Mouse (Mus musculus) T-helper 1 cell (primary cell): ENCODE data around the gene Phactr4.

ENCODE experiments used
- in situ Hi-C: fragments of 300-600 bp; cut with MboI, MseI; formaldehyde crosslinking; loops from one replicate; pipeline ENCODE4 v1.15.1; 2025; ENCODE audit warnings: high pct_unique_total_duplicates

Gene Phactr4

DNA sequence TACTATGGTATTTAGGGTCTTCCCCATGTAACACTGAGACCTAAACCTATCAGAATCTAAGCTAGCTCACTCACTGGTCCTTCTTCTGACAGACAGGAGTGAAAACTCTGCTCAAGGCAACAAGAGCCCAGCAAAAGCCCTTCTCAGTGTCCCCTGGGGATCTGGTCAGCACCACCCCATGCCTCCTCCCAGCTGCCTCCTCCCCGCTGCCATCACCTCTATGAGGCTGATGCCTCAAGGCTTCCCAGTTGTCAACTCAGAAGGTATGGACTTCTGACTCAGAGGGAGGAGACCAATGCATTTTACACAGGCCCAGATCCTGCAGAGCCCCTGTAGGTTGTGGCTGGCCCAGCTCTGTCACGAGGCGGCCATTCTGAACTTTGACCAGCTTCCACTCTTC, 80.8 kb downstream of the Phactr4 start:
- in situ Hi-C loops, result no loop called here

DNA sequence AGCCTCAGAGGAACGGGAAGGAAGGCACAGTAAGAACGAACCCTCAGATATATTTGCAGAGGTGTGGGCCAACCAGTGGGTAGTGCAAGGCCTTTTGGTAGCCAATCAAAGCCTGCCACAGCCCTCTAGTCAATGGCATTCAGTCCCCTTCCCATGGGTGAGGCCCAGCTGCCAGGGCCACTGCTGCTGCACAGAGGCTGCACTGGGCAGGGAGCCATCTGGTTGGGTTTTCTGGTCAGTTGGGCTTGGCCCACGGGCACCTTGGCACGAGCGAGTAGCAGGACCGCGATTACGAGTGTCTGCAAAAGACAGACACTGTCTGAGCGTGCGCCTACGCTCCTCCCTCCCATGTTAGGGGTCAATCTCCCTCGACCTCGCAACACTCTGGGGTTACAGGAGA, 83.3 kb downstream of the Phactr4 start:
- in situ Hi-C loops, result no loop called here

DNA sequence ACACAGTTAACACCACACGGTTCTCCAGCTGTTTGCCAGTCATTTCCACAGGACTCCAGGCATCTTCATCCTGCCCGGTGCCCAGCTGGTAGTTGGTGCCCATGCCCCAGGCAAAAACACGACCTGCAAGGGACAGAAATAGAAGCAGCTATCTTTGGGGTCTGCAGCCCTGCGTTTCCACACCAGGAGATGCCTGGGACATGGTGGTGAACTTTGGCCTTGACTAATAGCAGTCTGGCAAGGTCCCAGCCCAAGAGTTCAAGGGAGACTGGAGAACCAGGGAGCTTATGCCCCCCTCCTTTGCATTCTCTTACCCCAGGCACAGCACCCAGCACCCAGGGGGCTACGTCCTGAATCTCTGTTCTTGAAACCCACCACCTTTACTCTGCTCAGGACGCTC, 89.4 kb downstream of the Phactr4 start:
- in situ Hi-C loops, result no loop called here

GRCm38 (mm10) chr4:132331960-132332359, 90.3 kb downstream of the Phactr4 start:
- in situ Hi-C loops, result no loop called here

GRCm38 (mm10) chr4:132329835-132330354, 92.4 kb downstream of the Phactr4 start:
- in situ Hi-C loops, result no loop called here

DNA sequence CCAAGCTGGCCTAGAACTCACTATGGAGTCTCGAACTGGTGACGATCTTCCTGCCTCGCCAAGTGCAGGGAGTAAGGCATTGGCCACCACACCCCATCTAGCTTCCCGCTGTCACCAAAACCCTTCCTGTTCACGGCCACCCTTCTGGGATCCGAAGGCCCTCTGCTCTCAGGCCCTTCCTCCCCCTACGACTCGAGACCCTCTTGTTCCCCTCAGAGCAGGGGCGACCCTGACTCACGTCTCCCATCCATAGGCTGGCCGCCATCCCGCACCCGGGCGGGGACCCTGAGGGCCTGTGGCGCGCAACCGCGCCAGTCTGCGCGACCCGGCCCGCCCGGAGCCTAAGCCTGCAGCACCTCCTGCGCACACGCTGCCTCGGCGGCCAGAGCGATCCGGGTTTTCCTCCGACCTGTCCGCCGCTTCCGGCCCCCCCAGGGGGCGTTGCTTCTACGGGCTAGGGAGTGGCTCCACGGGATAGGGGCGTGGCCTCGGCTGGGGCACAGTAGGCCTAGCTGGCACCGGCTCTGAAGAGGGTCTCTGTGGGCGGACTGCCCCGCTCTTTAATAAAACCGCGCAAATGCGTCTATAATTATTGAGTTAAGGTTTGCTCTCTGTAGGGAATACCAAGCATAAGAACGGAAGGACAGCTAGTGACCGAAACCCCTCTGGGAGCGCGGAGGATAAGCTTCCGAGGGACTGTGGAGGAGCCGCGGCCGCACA, 93.0 kb downstream of the Phactr4 start, which contains the start of gene Trnau1ap:
Gene Trnau1ap, minus strand, starts transcription at position 424 of the 720 bp plus-strand sequence.
- in situ Hi-C loops, result no loop called here

DNA sequence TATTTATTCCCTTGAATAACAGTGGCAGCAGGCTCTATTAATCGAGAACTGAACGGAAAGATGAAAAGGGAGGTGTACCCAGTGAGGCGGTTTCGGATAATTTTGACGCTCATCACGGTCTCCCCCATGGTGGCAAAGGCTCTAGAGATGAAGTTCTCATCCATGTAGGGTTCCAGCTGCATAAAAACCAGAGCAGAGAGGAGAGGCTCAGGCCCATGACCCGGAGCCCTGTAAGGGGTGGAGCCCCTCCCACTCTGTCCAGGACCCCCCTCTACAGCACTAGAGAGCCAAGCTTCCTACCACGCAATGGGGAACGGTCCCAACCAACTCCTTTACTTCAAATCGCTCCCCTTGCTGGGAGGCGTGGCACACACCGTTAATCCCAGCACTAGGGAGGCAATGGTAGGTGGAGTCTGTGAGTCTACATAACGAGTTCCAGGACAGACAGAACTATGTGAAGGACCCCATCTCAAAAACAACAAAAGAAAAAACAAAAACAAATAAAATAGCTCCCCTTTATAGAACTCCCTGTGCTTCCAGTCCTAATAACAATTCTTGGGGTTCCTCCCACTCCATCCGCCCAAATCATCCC, 93.8 kb downstream of the Phactr4 start:
- in situ Hi-C loops, result no loop called here

DNA sequence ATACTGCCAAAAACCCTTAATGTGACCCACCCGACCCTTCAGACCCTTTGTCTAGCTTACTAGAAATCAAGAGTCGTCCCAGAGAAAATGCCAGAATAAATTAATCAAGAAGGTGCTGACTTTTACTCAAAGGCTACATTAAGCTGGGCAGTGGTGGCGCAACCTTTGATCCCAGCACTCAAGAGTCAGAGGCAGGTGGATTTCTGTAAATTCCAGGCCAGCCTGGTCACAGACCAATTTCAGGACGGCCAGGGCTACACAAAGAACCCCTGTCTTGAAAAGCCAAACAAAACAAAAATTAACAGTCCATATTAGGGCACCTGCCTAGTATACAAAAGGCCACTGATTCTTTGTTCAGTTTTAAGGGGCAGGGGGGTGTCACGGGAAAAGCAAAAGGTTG, 95.8 kb downstream of the Phactr4 start:
- in situ Hi-C loops, result no loop called here

GRCm38 (mm10) chr4:132315711-132316110, 106.6 kb downstream of the Phactr4 start:
- in situ Hi-C loops, result loop anchor here (25.0 kb wide), 1 partner anchor 1403 kb away; the partner anchor contains the start of gene Laptm5

DNA sequence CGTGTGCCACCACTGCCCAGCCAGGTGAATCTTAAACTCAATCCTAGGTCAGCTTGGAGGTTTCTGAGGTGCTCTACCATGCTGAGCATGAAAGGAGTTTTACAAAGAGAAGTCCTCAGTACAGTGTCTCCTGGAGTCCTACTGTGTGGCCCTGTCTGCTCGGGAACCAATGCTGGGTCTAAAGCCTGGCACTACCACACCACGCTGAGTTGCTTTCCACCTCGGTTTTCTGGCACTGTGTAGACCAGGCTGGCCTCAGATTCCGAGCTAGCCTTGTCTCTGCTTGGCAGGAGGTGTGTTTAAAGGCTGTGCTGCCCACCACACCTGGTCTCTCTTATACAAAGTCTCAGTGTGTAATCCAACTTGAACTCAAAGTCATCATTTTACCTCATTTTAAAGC, 109.7 kb downstream of the Phactr4 start:
- in situ Hi-C loops, result loop anchor here (5.0 to 25.0 kb wide), 2 partner anchors 40 to 1400 kb away; partner anchors contain the start of genes Laptm5 and Taf12

DNA sequence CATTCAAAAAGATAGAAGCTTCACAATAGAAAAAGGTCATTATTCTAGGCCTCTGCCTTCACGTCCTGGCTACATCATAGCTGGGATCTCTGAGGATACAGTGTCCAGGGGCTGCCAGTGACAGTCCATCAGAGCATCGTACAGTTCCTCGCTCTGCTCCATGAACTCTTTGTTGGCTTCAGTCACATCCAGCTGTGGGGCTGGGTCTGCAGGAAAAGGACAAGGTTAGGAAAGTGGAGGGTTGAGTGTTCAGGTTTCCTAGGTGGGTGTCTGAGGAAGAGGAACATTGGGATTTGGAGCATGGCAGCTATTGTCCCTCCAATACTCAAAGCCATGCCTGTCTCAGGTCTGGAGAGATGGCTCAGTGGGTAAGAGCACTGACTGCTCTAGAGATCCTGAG, 110.5 kb downstream of the Phactr4 start:
- in situ Hi-C loops, result loop anchor here (5.0 to 25.0 kb wide), 2 partner anchors 40 to 1400 kb away; partner anchors contain the start of genes Laptm5 and Taf12

GRCm38 (mm10) chr4:132311209-132311608, 111.1 kb downstream of the Phactr4 start:
- in situ Hi-C loops, result loop anchor here (5.0 to 25.0 kb wide), 2 partner anchors 39 to 1399 kb away; partner anchors contain the start of genes Laptm5 and Taf12

DNA sequence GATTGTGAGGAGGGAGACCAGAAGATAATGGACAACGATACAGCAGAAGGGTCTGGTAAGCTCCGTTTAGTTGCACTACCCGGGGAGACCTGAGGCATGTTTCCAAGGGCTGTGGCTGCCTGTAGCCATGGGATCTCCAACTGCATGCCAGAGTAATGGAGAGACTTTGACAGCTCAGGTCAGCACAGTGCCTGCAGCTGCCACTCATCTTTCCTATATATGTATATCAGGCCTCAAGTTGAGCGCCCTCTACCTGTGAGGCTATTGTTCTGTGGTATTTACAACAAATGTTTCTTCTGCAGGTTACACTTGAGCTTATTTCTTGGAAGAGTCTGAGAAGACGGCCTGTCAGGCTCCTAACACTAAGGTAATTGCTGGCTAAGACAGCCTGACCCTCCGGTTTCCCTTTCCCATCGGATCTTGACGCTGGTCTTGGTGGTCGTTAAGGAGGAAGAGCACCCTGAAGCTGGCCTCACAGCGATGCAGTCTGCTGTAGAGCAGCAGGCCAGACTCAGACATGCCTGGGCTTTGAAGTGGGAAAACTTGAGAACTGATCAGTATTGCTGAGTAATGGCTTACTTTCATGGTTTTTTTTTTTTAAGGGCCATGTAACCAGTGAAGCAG, 112.3 kb downstream of the Phactr4 start:
- in situ Hi-C loops, result loop anchor here (5.0 to 25.0 kb wide), 2 partner anchors 38 to 1398 kb away; partner anchors contain the start of genes Laptm5 and Taf12

- in situ Hi-C loops, result loop anchor here (25.0 kb wide), 1 partner anchor 1397 kb away; the partner anchor contains the start of gene Laptm5
Measured at GRCm38 (mm10) chr4:132309140-132309848, 113.0 kb downstream of the Phactr4 start.

DNA sequence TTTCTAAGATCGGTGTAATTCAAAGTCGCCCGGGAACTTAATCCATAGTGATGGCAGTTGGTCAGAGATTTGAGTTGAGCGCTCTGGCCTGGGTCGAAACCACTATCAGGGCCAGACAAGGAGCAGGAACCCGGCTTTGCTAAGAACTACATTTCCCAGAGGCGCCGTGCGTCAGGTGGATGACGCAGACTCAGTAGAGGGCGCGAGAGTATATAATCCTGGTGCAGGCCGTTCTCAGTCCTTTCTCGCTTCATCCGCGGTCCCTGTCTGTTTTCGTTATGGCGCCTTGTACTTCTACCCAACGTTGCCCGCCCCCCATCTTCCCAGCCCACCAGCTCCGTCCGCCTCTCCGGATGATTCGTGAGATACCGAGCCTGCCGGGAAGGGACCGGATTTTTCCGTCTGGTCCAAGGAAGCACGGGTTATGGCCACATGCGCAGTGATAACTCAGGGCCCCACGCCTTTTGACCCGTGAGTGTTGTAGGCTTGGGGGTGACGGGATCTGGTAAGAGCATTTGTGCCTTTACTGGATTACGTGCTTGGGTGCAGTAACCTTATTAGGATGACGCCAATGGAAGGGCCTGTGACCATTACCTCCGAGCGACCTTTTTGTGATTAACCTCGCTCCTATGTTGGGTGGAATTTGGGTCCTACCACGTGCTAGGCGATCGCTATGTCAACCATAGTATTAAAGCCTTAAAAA, 113.7 kb downstream of the Phactr4 start:
- in situ Hi-C loops, result loop anchor here (25.0 kb wide), 1 partner anchor 1396 kb away; the partner anchor contains the start of gene Laptm5

- in situ Hi-C loops, result loop anchor here (25.0 kb wide), 1 partner anchor 1394 kb away; the partner anchor contains the start of gene Laptm5
Measured at GRCm38 (mm10) chr4:132306004-132306403, 116.3 kb downstream of the Phactr4 start.
